Mouse (Mus musculus) spleen, adult 2 months (tissue): ENCODE measurements around the gene 1700020A23Rik.

Experiments
- CTCF ChIP-seq: fragments of 200-500 bp; IDR thresholded peaks from 2 replicates; pipeline ENCODE4 v1.5.1; 2011; ENCODE audit warnings: mild to moderate bottlenecking, inconsistent platforms; ENCODE audit not compliant: insufficient read depth, insufficient read length, insufficient replicate concordance; ENCODE audit errors: extremely low read depth
- POLR2A ChIP-seq: fragments of 200-500 bp; IDR thresholded peaks from 2 replicates; pipeline ENCODE4 v1.6.1; 2011; ENCODE audit warnings: low read depth, low read length, inconsistent platforms

GRCm38 (mm10) chr2:130448449-130448848 lies 43.4 kb downstream of the 1700020A23Rik start:
- no peak for TF ChIP-seq CTCF
- no peak for TF ChIP-seq POLR2A
